Mouse (Mus musculus) bone marrow, adult 2 months (tissue): ENCODE results near the gene Tnfrsf11a.

Experiments
- CTCF ChIP-seq: fragments of 200-500 bp; IDR thresholded peaks from 2 replicates; pipeline ENCODE4 v1.5.1; 2011; ENCODE audit warnings: low read length, control low read depth; ENCODE audit not compliant: control insufficient read depth, insufficient read depth
- POLR2A ChIP-seq: fragments of 200-500 bp; IDR thresholded peaks from 2 replicates; pipeline ENCODE4 v1.6.1; 2011; ENCODE audit warnings: low read depth, mild to moderate bottlenecking, control low read depth, low read length, borderline replicate concordance; ENCODE audit not compliant: control insufficient read depth

GRCm38 (mm10) chr1:105801252-105801651, 20.7 kb downstream of the Tnfrsf11a start:
- TF ChIP-seq POLR2A (no peak), CTCF (no peak)
